Mouse (Mus musculus) kidney, postnatal 14 days (tissue): ENCODE measurements around the gene Epb41.
A peak's percentile ranks its signal among the peaks of the same experiment; 100 is the strongest.

Experiments used
- DNase-seq: peaks from one replicate; pipeline ENCODE4 v3.0.0; 2022; ENCODE audit warnings: mixed read lengths

Epb41 gene

GRCm38 (mm10) chr4:131918711-131919500 is 156.2 kb downstream of the Epb41 start:
- DNase-seq: peak; percentile 52

GRCm38 (mm10) chr4:131918026-131918533 is 157.0 kb downstream of the Epb41 start:
- DNase-seq: no peak

GRCm38 (mm10) chr4:131917010-131917555 is 158.0 kb downstream of the Epb41 start:
- peak; percentile 43 for DNase-seq

GRCm38 (mm10) chr4:131916425-131916824 is 158.7 kb downstream of the Epb41 start:
- DNase-seq: peak; percentile 87

DNA sequence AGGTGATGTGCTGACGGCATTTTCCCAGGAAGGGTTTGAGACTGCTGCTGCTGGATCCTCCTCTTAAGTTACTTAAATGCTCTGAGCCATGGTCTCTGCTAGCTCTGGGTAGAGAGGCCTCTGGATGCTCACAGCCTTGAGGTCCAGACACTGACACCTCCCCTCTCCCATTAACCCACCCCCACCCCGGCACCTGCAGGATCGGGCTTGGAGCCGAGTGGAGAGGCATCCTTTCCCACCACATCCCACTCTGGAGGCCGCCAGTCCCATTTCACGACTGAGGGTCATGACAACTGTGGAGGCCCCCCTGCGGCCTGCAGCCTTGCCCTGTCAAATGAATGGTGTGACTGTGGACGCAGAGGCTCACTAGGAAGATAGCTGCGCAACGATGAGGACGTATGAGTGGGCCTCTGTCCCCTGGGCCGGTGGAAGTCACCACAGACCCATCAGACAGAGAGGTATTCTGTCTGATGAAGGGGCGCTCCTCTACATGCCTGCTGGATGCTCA is 159.2 kb downstream of the Epb41 start:
- DNase-seq: no peak

DNA sequence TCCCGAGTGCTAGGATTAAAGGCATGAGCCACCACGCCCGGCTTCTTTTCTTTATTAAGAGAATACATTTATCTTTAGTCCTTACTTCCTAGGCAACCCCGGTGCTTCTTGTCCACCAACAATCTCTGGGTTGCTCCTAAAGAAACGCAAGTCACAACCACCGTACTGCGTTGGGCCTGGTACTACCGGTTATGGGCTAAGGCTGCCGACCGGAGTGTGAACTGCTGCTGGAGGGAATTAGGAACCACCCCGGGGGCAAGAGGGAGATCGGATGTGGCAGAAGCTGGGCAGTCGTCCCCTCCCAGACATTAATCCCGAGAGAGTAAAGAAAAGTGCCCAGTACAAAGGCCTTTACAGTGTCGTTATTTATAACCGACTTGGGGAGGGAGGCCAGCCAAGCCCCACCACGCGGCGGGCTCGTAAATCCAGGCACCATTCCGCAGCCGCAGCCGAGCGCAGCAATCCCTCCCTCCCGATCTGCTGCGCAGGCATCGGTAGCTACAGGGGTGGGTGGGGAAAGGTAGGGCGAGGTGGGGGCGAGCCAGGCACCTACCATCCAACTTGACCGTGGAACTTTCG is 160.1 kb downstream of the Epb41 start:
- peak; percentile 81 for DNase-seq

DNA sequence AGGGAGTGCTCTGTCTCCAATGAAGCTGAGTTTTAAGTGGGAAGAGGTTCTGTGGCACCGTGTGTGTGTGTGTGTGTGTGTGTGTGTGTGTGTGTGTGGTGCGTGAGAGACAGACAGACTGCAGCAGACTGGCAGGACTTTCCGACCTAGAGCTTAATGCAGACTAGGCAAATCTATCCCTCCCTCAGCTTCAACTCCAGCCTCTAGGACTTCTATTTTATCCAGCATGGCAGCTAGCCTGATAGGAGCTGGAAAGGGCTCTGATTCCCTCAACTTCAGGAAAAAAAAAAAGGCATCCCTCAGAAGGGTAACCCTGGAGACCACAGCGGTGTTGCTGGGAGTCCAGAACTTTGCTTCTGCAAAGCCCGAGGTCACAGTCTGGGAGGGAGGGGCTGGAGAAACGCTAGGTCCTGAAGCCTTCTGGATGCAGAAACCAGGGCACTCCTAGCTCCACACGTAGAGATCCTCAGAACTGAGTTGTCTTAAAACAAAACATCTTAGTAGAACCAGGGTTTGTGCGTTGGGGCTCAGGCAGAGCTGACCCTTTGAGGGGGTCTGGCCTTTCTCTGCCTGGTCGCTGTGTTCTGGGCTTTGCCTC is 161.0 kb downstream of the Epb41 start:
- no peak for DNase-seq

- no peak for DNase-seq
These were observed 161.6 kb downstream of the Epb41 start for GRCm38 (mm10) chr4:131913526-131913925.

DNA sequence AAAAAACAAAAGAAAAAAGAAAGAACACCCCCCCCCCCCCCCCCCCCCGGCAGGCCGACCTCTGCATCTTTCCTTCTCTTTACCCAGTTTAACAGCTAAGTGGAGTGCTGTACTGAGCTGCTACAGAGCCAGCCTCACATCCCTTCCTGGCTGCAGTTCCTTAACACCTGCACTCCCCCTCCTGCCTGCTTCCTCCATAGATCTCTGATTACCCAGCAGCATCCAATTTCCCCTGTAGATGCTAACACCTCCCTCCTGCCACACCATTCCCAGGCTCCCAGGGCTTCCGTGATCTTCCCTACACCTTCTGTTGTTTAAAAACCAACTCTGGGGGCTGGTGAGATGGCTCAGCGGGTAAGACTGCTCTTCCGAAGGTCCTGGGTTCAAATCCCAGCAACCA is 163.6 kb downstream of the Epb41 start:
- no peak for DNase-seq

DNA sequence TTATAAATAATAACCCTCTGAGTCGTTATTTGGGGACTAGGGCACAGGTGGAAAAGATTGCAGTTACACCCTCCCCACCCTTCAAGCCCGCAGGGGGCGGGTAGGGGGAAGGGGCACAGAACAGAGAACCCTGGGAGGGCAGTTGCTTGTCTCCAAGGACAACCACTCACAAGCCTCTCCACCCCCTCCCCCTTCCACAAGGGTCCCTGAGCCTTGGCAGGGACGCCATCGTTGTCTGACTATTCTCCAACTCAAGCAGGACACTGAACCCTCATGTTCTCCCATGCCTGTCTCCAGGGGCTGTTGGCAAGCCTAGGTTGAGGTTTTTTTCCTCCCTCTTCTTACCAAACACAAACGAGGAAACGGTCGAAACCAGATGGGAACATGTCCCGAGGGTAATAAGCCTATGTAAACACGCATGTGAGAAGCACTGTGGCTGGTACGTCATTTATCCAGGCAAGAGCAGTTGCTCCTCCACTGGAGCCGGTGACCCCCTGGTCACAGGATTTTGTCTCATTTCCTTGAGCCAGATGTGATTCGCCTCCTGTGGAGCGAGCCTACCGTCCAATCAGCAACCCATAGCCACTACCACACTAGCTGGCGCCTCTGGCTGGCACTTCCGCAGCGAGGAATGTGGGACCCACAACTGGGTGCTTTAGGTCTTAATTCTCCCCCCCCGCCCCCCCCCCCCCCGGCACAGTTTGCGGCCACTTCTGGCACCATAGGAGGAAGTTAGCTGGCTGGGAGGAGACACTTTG is 164.7 kb downstream of the Epb41 start:
- peak; percentile 45 for DNase-seq

DNA sequence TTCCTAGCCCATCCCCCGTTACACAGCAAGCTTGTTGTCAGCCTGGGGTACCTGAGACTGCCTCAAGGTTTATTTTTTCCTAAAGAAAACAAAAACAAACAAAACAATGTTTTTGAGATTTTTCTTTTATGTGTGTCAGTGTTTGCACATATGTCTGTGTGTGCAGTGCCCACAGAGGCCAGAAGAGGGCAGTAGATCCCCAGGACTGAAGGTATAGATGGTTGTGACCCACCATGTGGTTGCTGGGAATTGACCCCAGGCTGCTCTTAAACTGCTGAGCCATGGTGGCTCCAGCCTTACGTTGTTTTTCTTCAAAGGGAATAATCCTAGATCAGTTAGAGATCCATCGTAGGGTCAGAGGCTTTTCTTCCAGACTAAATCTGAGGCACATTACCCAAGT is 167.2 kb downstream of the Epb41 start:
- DNase-seq: no peak

DNA sequence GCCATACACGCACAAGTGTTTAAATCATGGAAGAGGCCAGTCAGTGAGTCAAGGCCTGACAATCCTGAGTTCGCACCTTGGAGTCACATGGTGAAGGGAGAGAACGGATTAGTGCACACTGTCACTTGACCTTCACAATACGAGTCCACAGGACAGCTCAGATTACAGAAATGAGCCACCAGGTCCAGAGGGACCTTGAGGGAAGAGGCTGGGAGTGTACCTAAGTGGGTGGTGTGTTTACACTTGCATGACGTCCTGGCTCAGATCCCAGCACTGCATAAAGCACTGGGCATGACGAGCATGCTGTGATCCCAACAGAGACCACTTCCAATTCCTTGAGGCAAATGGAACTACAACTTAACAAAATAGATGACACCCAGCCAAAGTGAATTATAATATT is 168.7 kb downstream of the Epb41 start:
- peak; percentile 45 for DNase-seq

GRCm38 (mm10) chr4:131904478-131904877 is 170.6 kb downstream of the Epb41 start:
- peak; percentile 71 for DNase-seq

GRCm38 (mm10) chr4:131901090-131901489 is 174.0 kb downstream of the Epb41 start:
- DNase-seq: no peak

GRCm38 (mm10) chr4:131899180-131899554 is 176.0 kb downstream of the Epb41 start:
- no peak for DNase-seq

DNA sequence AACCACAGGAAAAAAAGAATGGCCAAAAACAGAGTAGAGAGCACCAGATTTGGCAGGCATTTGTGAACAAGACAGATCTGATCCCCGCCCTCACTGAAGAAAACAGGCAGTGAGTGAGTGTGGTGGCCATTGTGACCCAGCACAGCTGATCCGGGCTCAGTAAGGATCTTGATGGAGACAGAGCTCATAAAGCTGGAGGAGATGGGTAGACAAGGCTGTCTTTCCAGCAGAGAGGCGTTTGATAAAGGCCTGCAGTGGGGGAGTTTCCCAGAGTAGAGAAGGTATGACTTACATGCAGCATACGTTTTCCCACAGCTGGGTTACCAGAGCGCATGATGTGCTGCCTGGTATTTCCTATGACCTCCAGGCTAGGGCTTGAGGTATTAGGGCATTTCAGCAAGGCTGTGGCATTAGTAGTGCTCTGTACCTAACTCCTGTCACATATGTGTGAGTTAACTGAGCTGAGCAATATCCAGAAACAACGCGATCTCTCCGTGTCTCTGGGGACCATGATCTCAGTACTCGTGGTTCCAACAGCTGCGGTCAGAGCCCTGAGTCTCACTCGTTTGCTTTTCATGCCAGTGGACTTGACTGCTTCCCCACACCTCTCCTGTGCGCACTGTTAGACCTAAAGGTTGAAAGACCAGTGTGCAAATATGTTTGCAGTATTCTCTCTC is 176.5 kb downstream of the Epb41 start:
- DNase-seq: no peak

GRCm38 (mm10) chr4:131897787-131898186 is 177.3 kb downstream of the Epb41 start:
- peak; percentile 81 for DNase-seq

GRCm38 (mm10) chr4:131897109-131897508 is 178.0 kb downstream of the Epb41 start:
- DNase-seq: no peak

- no peak for DNase-seq
These were observed 184.4 kb downstream of the Epb41 start for GRCm38 (mm10) chr4:131890692-131891091.

- DNase-seq: no peak
These were observed 186.6 kb downstream of the Epb41 start for GRCm38 (mm10) chr4:131888564-131888963.

GRCm38 (mm10) chr4:131885376-131885775 is 189.7 kb downstream of the Epb41 start:
- DNase-seq: peak; percentile 47

- no peak for DNase-seq
These were observed 191.6 kb downstream of the Epb41 start for GRCm38 (mm10) chr4:131883571-131883970.
